Mouse (Mus musculus): ENCODE results near the gene Olfr1487. TPM values are rescaled to one million over a fixed set of nuclear protein-coding genes. Genes with fewer than 3 reads are reported as not detected.

Gene Olfr1487
- polyA plus RNA-seq (2012; rRNA removed), result not detected in 2 replicates

GRCm38 (mm10) chr19:13617075-13617474 lies at the start of gene Olfr1487:
Gene Olfr1487 (plus strand): TSS chr19:13617375.

GRCm38 (mm10) chr19:13583211-13583610 lies 34.0 kb upstream of the Olfr1487 start, which contains the start of gene Olfr1484:
Gene Olfr1484 (plus strand): TSS chr19:13583511.

GRCm38 (mm10) chr19:13631321-13631720 lies 14.1 kb downstream of the Olfr1487 start, which contains the start of gene Olfr1489:
Gene Olfr1489 (plus strand): TSS chr19:13631621.

GRCm38 (mm10) chr19:13650791-13651190 lies 33.6 kb downstream of the Olfr1487 start, which contains the start of gene Olfr1490:
Gene Olfr1490 (plus strand): TSS chr19:13651091.

Other genes starting within 250 kb of the Olfr1487 start
- gene Olfr1469, start 209.5 kb upstream of the Olfr1487 start, polyA plus RNA-seq (2012; rRNA removed), result not detected in 2 replicates
- not detected in 2 replicates for gene Olfr1471, start 174.0 kb upstream of the Olfr1487 start, polyA plus RNA-seq (2012; rRNA removed)
- not detected in 2 replicates for gene Olfr1472, start 161.3 kb upstream of the Olfr1487 start, polyA plus RNA-seq (2012; rRNA removed)
- gene Olfr1474, start 147.8 kb upstream of the Olfr1487 start, polyA plus RNA-seq (2012; rRNA removed), result not detected in 2 replicates
- not detected in 2 replicates for gene Olfr1475, start 137.2 kb upstream of the Olfr1487 start, polyA plus RNA-seq (2012; rRNA removed)
- gene Olfr1477, start 116.8 kb upstream of the Olfr1487 start, polyA plus RNA-seq (2012; rRNA removed), result not detected in 2 replicates
- gene Olfr1480, start 89.5 kb upstream of the Olfr1487 start, polyA plus RNA-seq (2012; rRNA removed), result not detected in 2 replicates
- not detected in 2 replicates for gene Olfr1484, start 33.9 kb upstream of the Olfr1487 start, polyA plus RNA-seq (2012; rRNA removed)
- not detected in 2 replicates for gene Olfr1489, start 14.2 kb downstream of the Olfr1487 start, polyA plus RNA-seq (2012; rRNA removed)
- gene Olfr1490, start 33.7 kb downstream of the Olfr1487 start, polyA plus RNA-seq (2012; rRNA removed), result not detected in 2 replicates
- not detected in 2 replicates for gene Olfr1491, start 79.9 kb downstream of the Olfr1487 start, polyA plus RNA-seq (2012; rRNA removed)
- not detected in 2 replicates for gene Olfr1493-ps1, start 105.9 kb downstream of the Olfr1487 start, polyA plus RNA-seq (2012; rRNA removed)
- not detected in 2 replicates for gene Olfr1494, start 122.4 kb downstream of the Olfr1487 start, polyA plus RNA-seq (2012; rRNA removed)
- gene Olfr1495, start 147.2 kb downstream of the Olfr1487 start, polyA plus RNA-seq (2012; rRNA removed), result not detected in 2 replicates
- gene Olfr1496, start 160.5 kb downstream of the Olfr1487 start, polyA plus RNA-seq (2012; rRNA removed), result not detected in 2 replicates
- not detected in 2 replicates for gene Olfr1497, start 180.8 kb downstream of the Olfr1487 start, polyA plus RNA-seq (2012; rRNA removed)
- gene Olfr1499, start 202.1 kb downstream of the Olfr1487 start, polyA plus RNA-seq (2012; rRNA removed), result not detected in 2 replicates
- not detected in 2 replicates for gene Olfr1500, start 213.1 kb downstream of the Olfr1487 start, polyA plus RNA-seq (2012; rRNA removed)
- gene Olfr1501, start 233.3 kb downstream of the Olfr1487 start, polyA plus RNA-seq (2012; rRNA removed), result not detected in 2 replicates
- gene Olfr1502, start 244.4 kb downstream of the Olfr1487 start, polyA plus RNA-seq (2012; rRNA removed), result not detected in 2 replicates